Comparison of ENCODE assay signal across 13 mouse cellular contexts in genomic region chr5:131961859-131962258, GRCm38 (mm10).
A peak's percentile ranks its signal among the peaks of the same experiment; 100 is the strongest.
DNase-seq lines count a peak whose midpoint lies in the region; ATAC-seq lines count a peak whose summit lies in the region.
"Had no signal": no experiment of that assay in that cellular context is flagged by ENCODE, and none has a peak within 500 bp of the region (broad histone marks: within the 10 kb centered on the region; RNA-seq: fewer than 3 reads in every experiment).

No protein-coding gene starts in this region.

- DNase-seq in kidney, adult 9 months, result peak; percentile 5
- no peak for DNase-seq in kidney, postnatal 4 days
- DNase-seq in retina, postnatal 1 day, result peak; percentile 17
- no peak for DNase-seq in retina, embryonic 14.5 days (ENCODE audit: low spot score)
- DNase-seq in gastrocnemius, adult 18-20 months (ENCODE audit: low spot score), result no peak
- DNase-seq in left cerebral cortex, postnatal 14 days (ENCODE audit: low spot score in 2 of 2), result no peak
- DNase-seq: cerebellum, adult 2 months; heart, adult 18-20 months; right cerebral cortex, adult 18-20 months; spleen, adult 18-20 months had no signal

- intact Hi-C loops in left cerebral cortex, postnatal 14 days (cut with DNase I), result no loop called here

- peak; percentile 53 to 65 for ATAC-seq in hematopoietic stem cell, adult 5-6 weeks (replicated peaks in 1 of 2; ENCODE audit: insufficient read depth in 1 of 2, low FRiP score in 2 of 2, low TSS enrichment in 1 of 2, low read depth in 1 of 2, poor library complexity in 2 of 2, severe bottlenecking in 2 of 2)
- no peak for ATAC-seq in activated CD4-positive, CD25-positive, alpha-beta regulatory T cell, adult 4 months
- ATAC-seq: intestine, postnatal 0 days had no signal

Comparison
In these comparisons a context has a peak if more than half of its experiments do, and no peak if none do; other contexts are left out.
1. DNase-seq: peak in kidney, adult 9 months (single experiment) and retina, postnatal 1 day (single experiment); none in kidney, postnatal 4 days (0 of 2), retina, embryonic 14.5 days (single experiment), gastrocnemius, adult 18-20 months (single experiment) and left cerebral cortex, postnatal 14 days (0 of 2).